Mouse (Mus musculus) cerebellum, postnatal 4 days (tissue): Measurements from ENCODE around the gene Htr2a.

ENCODE experiments used
- DNase-seq, 2 experiments: peaks; one replicate each; pipeline ENCODE4 v3.0.0; 2022; ENCODE audit warnings: low spot score in 2 of 2, mixed read lengths in 1 of 2

The Htr2a gene

DNA sequence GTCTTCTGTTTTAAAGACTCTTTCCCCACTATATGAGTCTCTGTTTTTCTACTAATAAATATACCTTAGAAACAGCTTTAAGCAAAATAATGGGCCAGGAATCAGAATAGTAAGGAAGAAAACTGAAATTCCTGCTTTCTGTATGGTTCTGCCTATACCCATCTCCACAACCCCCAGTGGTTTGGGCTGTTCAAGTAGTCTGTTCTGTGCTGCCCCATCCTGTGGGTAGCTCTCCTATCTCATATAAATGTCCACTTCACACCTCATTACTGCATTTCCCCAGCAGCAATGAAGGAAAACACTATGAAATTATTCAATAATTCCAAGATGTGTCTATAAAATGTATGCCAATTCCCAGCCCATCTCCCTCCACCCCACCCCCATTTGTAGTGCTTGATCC is 56.8 kb downstream of the Htr2a start:
- no peak for DNase-seq

- no peak for DNase-seq
Measured at GRCm38 (mm10) chr14:74699241-74699640, 58.6 kb downstream of the Htr2a start.

DNA sequence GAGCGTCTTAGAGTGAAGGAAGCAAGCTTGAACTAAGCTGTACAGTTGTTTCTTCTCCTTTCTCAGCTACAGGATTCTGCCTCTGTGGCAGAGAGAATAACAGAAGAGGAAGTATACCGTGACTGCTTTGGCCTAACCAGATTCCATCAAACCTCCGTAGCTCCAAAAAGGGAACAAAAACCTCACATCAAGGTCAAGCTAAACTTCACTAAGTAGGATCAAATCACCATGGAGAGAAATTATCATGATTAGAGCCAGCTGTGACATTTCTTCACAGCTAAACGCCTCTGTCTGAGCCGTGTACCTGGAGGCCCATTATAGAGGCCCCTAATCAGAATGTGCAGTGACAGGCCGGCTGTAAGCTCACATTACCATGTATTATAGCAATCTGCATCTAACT is 63.3 kb downstream of the Htr2a start:
- DNase-seq: no peak

GRCm38 (mm10) chr14:74709054-74709453 is 68.4 kb downstream of the Htr2a start:
- peak in 1 of 2 experiments; percentile 20 for DNase-seq

DNA sequence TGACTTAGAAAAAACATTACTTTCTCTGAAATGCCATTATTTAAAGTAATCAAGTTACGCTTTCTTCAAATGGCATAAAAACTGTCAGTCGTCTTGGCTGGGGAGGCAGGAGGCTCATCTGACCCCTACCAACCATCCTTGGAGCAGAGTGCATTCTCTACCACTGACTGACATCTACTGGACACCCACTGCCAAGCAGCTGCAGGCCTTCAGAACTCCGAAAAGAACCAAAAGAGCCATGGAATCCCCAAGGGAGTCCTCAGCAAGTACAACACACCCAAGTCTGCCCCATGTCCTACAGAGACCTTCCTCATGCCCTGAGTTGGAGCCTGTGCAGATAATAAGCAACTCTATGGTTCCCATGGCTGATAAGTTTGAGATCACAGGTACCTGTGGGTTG is 82.9 kb downstream of the Htr2a start:
- no peak for DNase-seq

- no peak for DNase-seq
Measured at GRCm38 (mm10) chr14:74731221-74732078, 90.8 kb downstream of the Htr2a start.

DNA sequence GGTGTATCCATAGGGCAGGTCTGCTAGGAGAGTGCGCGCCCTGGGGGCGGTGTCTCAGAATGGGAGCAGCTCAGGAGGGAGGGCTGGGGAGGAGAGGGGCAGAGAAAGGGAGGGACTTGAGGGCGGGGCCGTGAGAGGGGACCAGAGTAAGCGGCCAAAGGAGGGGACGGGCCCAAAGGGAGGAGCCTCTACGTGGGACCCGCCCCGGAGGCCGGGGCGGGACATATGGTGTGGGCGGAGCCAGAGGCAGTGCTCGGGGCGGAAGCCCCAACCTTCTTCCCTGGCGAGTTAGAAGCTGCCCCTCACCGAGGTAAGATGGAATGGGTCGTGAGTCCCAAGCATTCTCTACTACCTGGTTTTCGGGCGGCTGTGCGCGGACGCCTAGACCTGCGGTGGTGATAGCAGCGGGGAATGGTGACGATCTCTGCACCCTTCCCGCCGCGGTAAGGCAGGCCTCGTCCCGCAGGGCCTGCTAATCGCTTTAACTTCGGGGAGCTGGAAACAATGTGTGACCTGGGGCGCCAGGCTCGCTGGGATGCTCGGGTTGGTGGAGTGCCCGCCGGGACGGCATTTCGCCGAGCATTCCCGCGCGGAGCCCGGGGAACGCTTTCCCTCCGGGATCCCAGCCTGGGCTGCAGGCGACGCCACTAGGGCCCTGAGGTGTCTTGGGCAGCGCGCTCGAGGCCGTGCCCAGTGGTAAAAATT is 91.6 kb downstream of the Htr2a start, which contains the start of gene Esd:
Gene Esd, plus strand, starts transcription at position 219 of the 705 bp plus-strand sequence.
- DNase-seq: peak; percentile 62 to 82

DNA sequence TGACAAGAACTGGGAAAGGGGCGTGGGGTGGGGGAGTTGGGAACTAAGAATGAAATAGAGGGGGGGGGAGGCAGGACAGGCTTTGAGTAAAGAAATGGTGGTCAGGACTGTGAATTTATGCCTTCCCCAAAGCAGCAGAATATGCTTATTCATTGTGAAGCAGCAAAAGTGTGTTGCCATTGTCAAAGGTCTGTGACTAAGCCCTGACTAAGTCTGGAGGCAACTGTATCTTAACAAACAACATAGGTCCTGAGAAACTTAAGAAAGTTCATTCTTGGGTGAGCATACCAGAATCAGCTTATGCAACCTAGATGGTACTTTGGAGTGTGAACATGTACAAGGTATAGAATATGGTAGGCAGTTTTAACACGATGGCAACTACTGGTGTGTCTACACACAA is 92.8 kb downstream of the Htr2a start:
- DNase-seq: no peak

DNA sequence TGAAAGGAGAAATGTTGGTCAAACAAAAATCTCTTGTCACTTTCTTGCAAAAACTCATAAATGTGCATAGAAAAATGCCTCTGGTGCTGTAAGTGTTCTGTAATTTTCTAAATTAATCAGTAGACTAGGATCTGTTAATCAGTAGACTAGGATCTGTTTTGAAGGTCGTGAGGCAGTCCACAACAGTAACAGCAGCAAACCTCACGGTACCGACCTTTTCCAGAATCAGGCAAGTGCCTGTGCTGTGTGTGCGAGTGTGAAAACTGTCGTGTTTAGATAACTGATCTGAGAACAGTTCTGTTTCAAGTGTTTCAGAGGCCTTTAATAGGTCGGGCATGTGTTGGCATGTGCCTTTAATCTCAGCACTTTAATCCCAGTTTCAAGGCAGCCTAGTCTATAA is 94.8 kb downstream of the Htr2a start:
- no peak for DNase-seq

- DNase-seq: no peak
Measured at GRCm38 (mm10) chr14:74736850-74737249, 96.2 kb downstream of the Htr2a start.
